Mouse (Mus musculus): ENCODE measurements around the gene D330020A13Rik.

DNA sequence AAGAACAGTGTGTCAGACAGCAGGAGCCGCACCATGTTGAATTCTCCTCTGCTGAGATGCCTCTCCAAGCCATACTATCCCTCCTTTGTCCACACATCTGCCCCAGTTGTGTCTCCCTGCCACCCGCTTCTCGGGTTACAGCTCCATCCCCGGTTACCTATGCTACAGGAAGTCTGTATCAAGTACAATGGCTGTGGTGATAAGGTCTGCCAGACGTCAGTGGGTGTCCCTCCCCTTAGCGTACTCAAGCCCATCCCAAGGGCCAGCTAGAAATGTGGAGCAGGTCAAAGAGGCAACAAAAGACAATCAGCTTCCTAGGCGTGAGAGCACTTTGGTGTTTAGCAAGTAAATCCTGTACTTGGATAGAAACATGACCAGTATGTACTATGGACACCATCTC is 5.6 kb upstream of the D330020A13Rik start:
- TF ChIP-seq CTCF (IDR thresholded peaks at IDR 0.05; ENCODE audit: low read depth) (no peak), EP300 (IDR thresholded peaks at IDR 0.05; ENCODE audit: low read depth) (no peak)
